Mouse (Mus musculus) spleen, adult 18-20 months (tissue): ENCODE data around the gene C130032M10Rik.

ENCODE experiments used
- DNase-seq, 2 experiments: peaks; one replicate each; pipeline ENCODE4 v3.0.0; 2022; ENCODE audit warnings: mixed read lengths in 2 of 2

The C130032M10Rik gene

GRCm38 (mm10) chr9:114550033-114550432 lies 34.5 kb downstream of the C130032M10Rik start:
- DNase-seq: no peak

- DNase-seq: no peak
These were observed 38.3 kb downstream of the C130032M10Rik start for GRCm38 (mm10) chr9:114553828-114554227.

GRCm38 (mm10) chr9:114554355-114554979 lies 39.0 kb downstream of the C130032M10Rik start:
- no peak for DNase-seq

- DNase-seq: no peak
These were observed 40.9 kb downstream of the C130032M10Rik start for GRCm38 (mm10) chr9:114556276-114556855.

- no peak for DNase-seq
These were observed 41.6 kb downstream of the C130032M10Rik start for GRCm38 (mm10) chr9:114557086-114557485.

GRCm38 (mm10) chr9:114560141-114560540 lies 44.6 kb downstream of the C130032M10Rik start:
- DNase-seq: no peak

- DNase-seq: no peak
These were observed 45.5 kb downstream of the C130032M10Rik start for GRCm38 (mm10) chr9:114560771-114561670.

GRCm38 (mm10) chr9:114561671-114561971 lies 46.1 kb downstream of the C130032M10Rik start:
- DNase-seq: no peak

- DNase-seq: no peak
These were observed 46.8 kb downstream of the C130032M10Rik start for GRCm38 (mm10) chr9:114562031-114562918.

GRCm38 (mm10) chr9:114562919-114563751 lies 47.6 kb downstream of the C130032M10Rik start:
- no peak for DNase-seq

GRCm38 (mm10) chr9:114563761-114564606 lies 48.5 kb downstream of the C130032M10Rik start, which contains the start of gene Trim71:
Gene Trim71 (minus strand): TSS chr9:114564369.
- no peak for DNase-seq

GRCm38 (mm10) chr9:114564667-114565066 lies 49.2 kb downstream of the C130032M10Rik start:
- no peak for DNase-seq
